Mouse (Mus musculus) testis, adult 2 months (tissue): ENCODE data around the gene Togaram2.

Source experiments
- CTCF ChIP-seq: fragments of 200-500 bp; IDR thresholded peaks from 2 replicates; pipeline ENCODE4 v1.5.1; 2012; ENCODE audit warnings: low read depth, mild to moderate bottlenecking, inconsistent platforms, low read length, moderate library complexity; ENCODE audit not compliant: control insufficient read depth, insufficient read depth, insufficient replicate concordance
- POLR2A ChIP-seq: fragments of 200-500 bp; IDR thresholded peaks from 2 replicates; pipeline ENCODE4 v1.6.1; 2012; ENCODE audit warnings: low read depth, mild to moderate bottlenecking, inconsistent platforms, low read length, moderate library complexity; ENCODE audit not compliant: control insufficient read depth

DNA sequence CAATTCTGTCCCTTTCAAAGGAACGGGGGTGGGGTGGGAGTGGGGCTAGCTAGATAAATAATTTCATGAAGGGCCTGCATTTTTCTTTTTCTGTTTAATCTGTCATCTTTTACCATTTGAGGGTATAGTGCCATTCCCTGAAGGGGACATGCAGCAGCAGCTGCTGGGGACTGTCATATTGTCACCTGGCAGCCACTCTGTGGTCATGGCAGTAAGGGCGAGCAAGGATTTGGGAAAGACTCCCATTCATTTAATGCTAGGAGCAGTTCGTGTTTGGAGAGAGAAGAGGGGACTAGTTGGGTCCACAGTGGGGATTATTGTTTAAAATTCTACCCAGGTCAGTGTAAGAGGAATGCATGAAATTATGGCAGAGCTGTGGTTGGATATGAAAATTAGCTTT lies 63.4 kb downstream of the Togaram2 start:
- TF ChIP-seq CTCF (no peak), POLR2A (no peak)
